Mouse (Mus musculus) ES-E14 (cell line): Measurements from ENCODE around the gene Pla2g4a. TPM values are rescaled to one million over a fixed set of nuclear protein-coding genes. Genes with fewer than 3 reads are reported as not detected.

ENCODE experiments used
- DNase-seq: peaks from one replicate; pipeline ENCODE4 v3.0.0-alpha.2; 2013; ENCODE audit warnings: low read depth, low spot score
- H3K27ac ChIP-seq: 2 replicates; pipeline ENCODE4 v1.5.1; 2012; ENCODE audit warnings: low read depth, mild to moderate bottlenecking, low read length, moderate library complexity, mixed read lengths; ENCODE audit not compliant: poor library complexity, insufficient read depth, severe bottlenecking
- H3K36me3 ChIP-seq: 2 replicates; pipeline ENCODE4 v1.6.1; 2012; ENCODE audit warnings: mild to moderate bottlenecking, low read length, moderate library complexity, mixed read lengths; ENCODE audit not compliant: control insufficient read depth, poor library complexity, insufficient read depth, severe bottlenecking
- H3K4me1 ChIP-seq, 2 experiments: fragments of 150-350 bp in 1 of 2; sonication (generic) in 1 of 2; 2 replicates each; pipeline ENCODE4 v1.6.1; 2012; ENCODE audit warnings: low read length in 2 of 2, mild to moderate bottlenecking in 1 of 2, mixed read lengths in 1 of 2; ENCODE audit not compliant: control insufficient read depth in 2 of 2, insufficient read depth in 2 of 2, poor library complexity in 1 of 2
- H3K4me3 ChIP-seq, 2 experiments: fragments of 150-350 bp in 1 of 2; sonication (generic) in 1 of 2; 2 replicates each; pipeline ENCODE4 v1.5.1; 2012; ENCODE audit warnings: low read length in 2 of 2, low read depth in 1 of 2, mild to moderate bottlenecking in 1 of 2, mixed read lengths in 1 of 2; ENCODE audit not compliant: insufficient read depth in 1 of 2, poor library complexity in 1 of 2, severe bottlenecking in 1 of 2
- H3K9ac ChIP-seq: 2 replicates; pipeline ENCODE4 v1.6.1; 2012; ENCODE audit warnings: low read depth, mild to moderate bottlenecking, low read length, mixed read lengths; ENCODE audit not compliant: poor library complexity, insufficient read depth, severe bottlenecking
- H3K9me3 ChIP-seq: fragments of 150-350 bp; sonication (generic); 2 replicates; pipeline ENCODE4 v1.6.1; 2012; ENCODE audit warnings: low read depth, mild to moderate bottlenecking, low read length; ENCODE audit not compliant: control insufficient read depth, insufficient read depth
- CHD2 ChIP-seq: IDR thresholded peaks from 2 replicates; pipeline ENCODE4 v1.6.1; 2014; ENCODE audit warnings: mild to moderate bottlenecking, low read depth, low read length, inconsistent platforms
- HCFC1 ChIP-seq: IDR thresholded peaks from 2 replicates; pipeline ENCODE4 v1.6.1; 2012; ENCODE audit warnings: low read length, inconsistent platforms, borderline replicate concordance; ENCODE audit not compliant: insufficient read depth
- MAFK ChIP-seq: IDR thresholded peaks from 2 replicates; pipeline ENCODE4 v1.6.1; 2014; ENCODE audit warnings: mild to moderate bottlenecking, low read depth, low read length, inconsistent platforms; ENCODE audit not compliant: insufficient read depth
- ZC3H11A ChIP-seq: IDR thresholded peaks from 2 replicates; pipeline ENCODE4 v1.6.1; 2012; ENCODE audit warnings: low read depth, mild to moderate bottlenecking, inconsistent platforms, low read length, borderline replicate concordance
- ZNF384 ChIP-seq: IDR thresholded peaks from 2 replicates; pipeline ENCODE4 v1.6.1; 2012; ENCODE audit warnings: low read depth, low read length, inconsistent platforms
- in situ Hi-C, 2 experiments: fragments of 600-800 bp; cut with MboI; formaldehyde crosslinking; loops; one replicate each; pipeline ENCODE4 v1.15.1; 2025; ENCODE audit warnings: low sequenced_read_pairs in 2 of 2, inconsistent platforms in 1 of 2; ENCODE audit not compliant: unreplicated experiment in 2 of 2
- total RNA-seq: library from RNA; depleted of rRNA; stranded (reverse); fragments of 300-350 nt; gene quantifications from 2 replicates; pipeline ENCODE4 v1.2.3, GENCODE M21; 2012

The Pla2g4a gene
- total RNA-seq, 1 experiment, result 3.0 TPM

DNA sequence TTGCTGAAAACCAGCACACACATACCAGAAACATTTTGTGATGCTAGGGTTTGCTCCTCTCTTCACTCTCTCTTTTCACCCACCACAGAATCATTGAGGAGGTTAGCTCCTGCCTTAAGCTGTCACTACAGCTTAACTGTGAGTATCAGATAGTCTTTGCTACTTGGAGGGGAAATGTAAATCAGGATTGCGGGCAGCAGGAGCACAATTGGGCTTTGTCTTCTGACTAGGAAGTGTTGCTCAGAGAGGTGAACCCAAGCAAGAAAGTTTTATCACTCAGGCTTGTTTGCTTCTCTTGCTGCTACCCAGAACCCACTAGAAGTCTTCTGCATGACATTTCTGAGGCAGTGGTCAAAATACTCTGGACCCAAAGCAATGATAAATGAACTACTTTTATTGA is 38.9 kb downstream of the Pla2g4a start:
- H3K9ac ChIP-seq, result no peak overlapping the region
- H3K9me3 ChIP-seq, result no peaks in the 10 kb centered on the region
- no peaks in the 10 kb centered on the region for H3K4me1 ChIP-seq
- no peak overlapping the region for H3K27ac ChIP-seq
- no peaks in the 10 kb centered on the region for H3K36me3 ChIP-seq
- no peak overlapping the region for H3K4me3 ChIP-seq
- TF ChIP-seq ZC3H11A (no peak), ZNF384 (no peak), HCFC1 (no peak), MAFK (no peak), CHD2 (no peak)
- no peak for DNase-seq
- in situ Hi-C loops, result no loop called here

- in situ Hi-C loops, result no loop called here
- Histone ChIP-seq H3K27ac (no peak overlapping the region), H3K36me3 (no peaks in the 10 kb centered on the region), H3K4me3 (no peak overlapping the region), H3K9ac (no peak overlapping the region), H3K9me3 (no peaks in the 10 kb centered on the region), H3K4me1 (no peaks in the 10 kb centered on the region)
- DNase-seq, result no peak
- TF ChIP-seq ZNF384, result no peak
- no peak for TF ChIP-seq CHD2
- no peak for TF ChIP-seq MAFK
- TF ChIP-seq ZC3H11A, result no peak
- no peak for TF ChIP-seq HCFC1
Measured at GRCm38 (mm10) chr1:149921325-149921724, 39.8 kb downstream of the Pla2g4a start.

- in situ Hi-C loops, result no loop called here
- no peaks in the 10 kb centered on the region for H3K4me1 ChIP-seq
Measured at GRCm38 (mm10) chr1:149919301-149919700, 41.8 kb downstream of the Pla2g4a start.

GRCm38 (mm10) chr1:149912984-149913383 is 48.1 kb downstream of the Pla2g4a start:
- DNase-seq, result no peak
- Histone ChIP-seq H3K4me1 (no peaks in the 10 kb centered on the region), H3K9ac (no peak overlapping the region), H3K4me3 (no peak overlapping the region), H3K36me3 (no peaks in the 10 kb centered on the region), H3K27ac (no peak overlapping the region), H3K9me3 (no peaks in the 10 kb centered on the region)
- in situ Hi-C loops, result no loop called here
- TF ChIP-seq HCFC1, result no peak
- TF ChIP-seq MAFK, result no peak
- TF ChIP-seq ZNF384, result no peak
- no peak for TF ChIP-seq CHD2
- no peak for TF ChIP-seq ZC3H11A

More at GRCm38 (mm10) chr1:149919301-149919700, 41.8 kb downstream of the Pla2g4a start:
- no peak overlapping the region for H3K27ac ChIP-seq
- TF ChIP-seq HCFC1 (no peak), MAFK (no peak), CHD2 (no peak), ZC3H11A (no peak), ZNF384 (no peak)
- no peak overlapping the region for H3K9ac ChIP-seq
- no peak overlapping the region for H3K4me3 ChIP-seq
- H3K36me3 ChIP-seq, result no peaks in the 10 kb centered on the region
- DNase-seq, result no peak
- no peaks in the 10 kb centered on the region for H3K9me3 ChIP-seq

- Histone ChIP-seq H3K4me3 (no peak overlapping the region), H3K9me3 (no peaks in the 10 kb centered on the region), H3K4me1 (no peaks in the 10 kb centered on the region), H3K9ac (no peak overlapping the region), H3K36me3 (no peaks in the 10 kb centered on the region), H3K27ac (no peak overlapping the region)
- in situ Hi-C loops, result no loop called here
- no peak for DNase-seq
- TF ChIP-seq CHD2 (no peak), ZNF384 (no peak), ZC3H11A (no peak), HCFC1 (no peak), MAFK (no peak)
Measured at GRCm38 (mm10) chr1:149911050-149911449, 50.0 kb downstream of the Pla2g4a start.
